Mouse (Mus musculus) left cerebral cortex, postnatal 25 days (tissue): ENCODE data around the gene Thsd7b. TPM values are rescaled to one million over a fixed set of nuclear protein-coding genes. Genes with fewer than 3 reads are reported as not detected.
A peak's percentile ranks its signal among the peaks of the same experiment; 100 is the strongest.

ENCODE experiments used
- DNase-seq, 2 experiments: peaks; one replicate each; pipeline ENCODE4 v3.0.0; 2022; ENCODE audit warnings: low spot score in 2 of 2, mixed read lengths in 1 of 2
- intact Hi-C: fragments of 180-260 bp; cut with DNase I; formaldehyde crosslinking; loops from one replicate; pipeline ENCODE4 v1.15.1; 2025
- total RNA-seq, 2 experiments: library from RNA; stranded (reverse); gene quantifications; 2 replicates each; pipeline ENCODE4 v1.2.3; 2021

Gene Thsd7b
- total RNA-seq, 2 experiments from 2014 or later, result 7.9 to 9.4 TPM

DNA sequence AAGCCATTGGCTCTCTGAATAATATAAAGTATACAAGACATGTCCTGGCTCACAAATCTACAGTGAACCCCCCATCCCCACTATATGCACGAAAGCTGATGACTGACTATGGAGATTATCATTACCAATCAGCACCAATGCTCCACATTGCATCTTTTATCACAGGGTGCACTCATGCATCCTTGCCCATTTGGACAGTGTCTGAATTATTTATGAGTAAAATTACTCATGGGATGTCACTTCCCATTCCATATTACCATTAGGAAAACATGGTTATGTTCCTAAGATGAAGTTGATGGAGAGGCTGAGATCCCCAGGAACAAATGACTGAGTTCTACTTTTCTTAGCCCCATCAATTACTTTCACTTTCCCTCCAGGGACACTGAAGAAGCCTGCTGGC is 220.8 kb downstream of the Thsd7b start:
- no peak for DNase-seq
- intact Hi-C loops, result loop anchor here (5.0 kb wide), 1 partner anchor 698 kb away; no protein-coding TSS in a partner anchor

DNA sequence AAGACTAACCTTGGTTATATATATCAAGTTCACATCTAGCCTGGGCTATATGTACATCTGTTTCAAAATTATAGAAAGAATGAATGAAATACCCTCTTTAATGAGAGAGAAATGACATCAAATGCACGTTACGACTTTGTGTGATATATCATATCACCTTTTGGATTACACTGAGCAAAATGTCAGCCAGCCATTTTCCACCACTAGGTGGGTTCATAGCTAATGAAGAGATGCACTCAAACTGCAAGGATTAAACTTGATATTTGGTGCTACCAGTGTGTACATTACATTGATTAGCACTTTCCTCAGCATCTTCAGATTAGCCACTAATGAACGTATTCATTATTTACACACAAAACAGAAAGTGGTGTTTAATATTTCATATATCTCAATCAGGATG is 228.6 kb downstream of the Thsd7b start:
- DNase-seq, result no peak
- intact Hi-C loops, result no loop called here

DNA sequence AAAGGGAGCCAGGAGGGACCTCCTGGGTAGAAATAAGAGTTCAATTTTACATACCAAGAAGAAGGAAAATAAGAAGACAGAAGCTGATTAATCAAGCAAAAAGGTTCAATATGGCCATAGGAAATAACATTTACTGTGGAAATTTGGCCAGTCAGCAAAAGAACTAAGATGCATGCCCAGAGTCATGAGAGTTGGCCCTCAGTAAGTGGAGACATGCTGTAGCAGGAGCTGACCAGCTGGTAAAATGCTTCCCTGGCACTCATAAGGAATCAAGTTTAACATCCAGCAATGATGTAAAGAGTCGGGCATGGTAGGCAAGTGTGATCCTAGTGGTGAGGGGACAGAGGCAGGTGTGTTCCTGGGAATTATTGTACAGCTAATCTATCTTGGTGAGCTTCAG is 243.3 kb downstream of the Thsd7b start:
- intact Hi-C loops, result no loop called here
- DNase-seq, result no peak

DNA sequence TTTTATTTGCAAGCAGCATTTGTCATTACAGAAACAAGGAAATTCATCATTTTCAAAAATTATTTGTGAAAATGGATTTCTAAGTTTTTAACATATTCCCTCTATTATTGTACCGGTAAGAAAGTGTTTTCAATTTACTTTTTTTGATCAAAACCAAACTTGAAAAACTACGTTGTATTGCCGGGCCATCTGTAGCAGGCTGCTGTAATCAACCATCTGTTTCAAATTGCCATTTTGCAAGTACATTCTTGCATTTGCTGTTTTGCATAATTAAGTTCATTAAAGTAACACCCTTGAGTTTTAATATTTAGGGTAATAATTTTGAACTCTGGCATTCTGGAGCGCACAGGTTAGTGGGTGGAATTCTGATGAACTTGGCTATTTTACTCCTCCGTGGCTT is 246.6 kb downstream of the Thsd7b start:
- DNase-seq, result no peak

DNA sequence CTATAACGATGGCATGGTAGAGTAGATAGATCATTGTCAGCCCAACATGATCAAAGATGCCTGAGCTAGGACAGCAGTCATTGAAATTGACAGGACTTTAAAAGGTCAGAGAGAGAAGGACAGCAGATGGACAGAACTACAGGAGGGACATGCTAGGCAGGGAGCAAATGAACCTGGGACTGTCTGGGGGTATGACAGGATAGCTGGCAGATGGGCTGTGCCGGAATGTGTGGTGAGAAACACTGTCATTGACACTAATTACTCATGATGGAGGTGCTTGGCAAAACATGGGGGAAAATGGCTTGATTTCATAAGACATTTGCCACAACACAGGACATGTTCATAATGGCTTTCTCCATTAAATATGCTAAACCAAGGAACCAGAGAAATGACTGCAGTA is 253.9 kb downstream of the Thsd7b start:
- intact Hi-C loops, result no loop called here
- no peak for DNase-seq

More for the DNA sequence above, 246.6 kb downstream of the Thsd7b start:
- intact Hi-C loops, result no loop called here

DNA sequence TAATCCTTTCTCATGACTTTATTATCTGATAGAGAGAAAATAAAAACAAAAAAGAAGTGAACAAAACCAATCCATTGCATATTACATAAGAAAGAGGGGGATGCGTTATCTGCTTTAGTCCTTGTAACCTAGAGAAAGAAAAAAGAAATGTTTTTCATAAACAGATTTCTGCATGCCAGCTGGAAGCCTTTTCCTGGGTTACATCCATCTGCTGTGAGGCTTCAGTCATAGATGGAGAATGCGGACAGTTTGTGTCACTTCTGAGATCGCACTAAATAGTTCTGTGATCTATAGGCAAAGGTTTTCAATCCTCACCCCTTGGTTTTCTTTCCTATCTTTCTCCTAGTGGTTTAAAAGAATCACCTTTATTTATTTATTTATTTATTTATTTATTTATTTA is 259.1 kb downstream of the Thsd7b start:
- intact Hi-C loops, result no loop called here
- no peak for DNase-seq

DNA sequence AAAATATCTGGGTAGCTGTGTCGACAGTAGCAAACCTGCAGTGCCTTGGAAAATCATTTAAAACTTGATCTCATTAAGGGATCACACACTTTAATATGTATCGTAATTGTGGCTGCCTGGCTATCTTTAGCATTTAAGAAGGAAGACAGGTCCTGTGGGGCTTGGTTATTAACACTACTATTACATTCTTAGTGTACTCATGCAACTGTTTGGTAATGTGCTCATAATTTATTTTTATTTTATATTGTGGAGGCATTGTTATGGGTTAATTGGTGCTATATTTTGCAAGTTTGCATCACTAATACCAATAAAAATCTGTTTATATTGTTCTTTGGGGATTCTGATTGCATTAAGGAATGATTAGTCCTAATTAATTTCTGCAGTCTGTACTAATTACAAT is 265.4 kb downstream of the Thsd7b start:
- no peak for DNase-seq
- intact Hi-C loops, result no loop called here

DNA sequence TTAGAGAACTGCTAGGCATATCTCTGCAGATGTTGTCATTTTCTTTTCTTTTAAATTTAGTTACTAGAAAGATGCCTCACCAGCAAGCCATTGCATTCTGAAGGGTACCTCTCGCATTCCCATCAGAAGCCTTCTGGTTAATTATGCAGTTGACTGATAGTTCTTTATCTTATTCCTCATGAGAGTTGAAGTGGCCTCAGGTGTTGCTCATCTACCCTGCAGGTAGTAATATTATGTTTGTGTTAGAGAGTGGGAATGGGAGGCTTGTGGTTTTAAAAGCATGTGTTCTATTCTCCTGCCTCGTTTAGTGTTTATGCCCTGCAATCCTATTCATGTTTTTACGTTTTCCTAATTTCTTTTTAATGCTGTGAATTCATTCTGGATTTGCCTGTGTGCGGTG is 265.9 kb downstream of the Thsd7b start:
- intact Hi-C loops, result no loop called here
- DNase-seq, result no peak

DNA sequence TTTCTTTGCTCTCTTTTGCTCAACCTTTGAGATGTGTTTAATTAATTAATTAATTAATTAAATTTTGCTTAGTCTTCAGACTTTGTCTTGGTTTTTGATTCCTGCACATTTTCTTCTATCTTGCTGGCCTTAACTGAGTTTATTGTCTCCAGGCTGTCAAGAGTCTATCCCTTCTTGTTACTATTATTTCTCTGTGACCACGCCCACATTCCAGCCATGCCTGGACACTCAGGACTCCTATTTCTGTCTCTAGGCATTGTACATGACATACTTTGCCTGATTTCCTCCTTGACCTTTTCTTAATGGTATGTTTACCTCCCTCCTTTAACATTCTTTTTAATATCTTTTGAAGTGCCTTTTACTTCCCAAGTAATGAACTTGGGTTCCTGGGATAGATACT is 267.6 kb downstream of the Thsd7b start:
- DNase-seq, result no peak
- intact Hi-C loops, result no loop called here

DNA sequence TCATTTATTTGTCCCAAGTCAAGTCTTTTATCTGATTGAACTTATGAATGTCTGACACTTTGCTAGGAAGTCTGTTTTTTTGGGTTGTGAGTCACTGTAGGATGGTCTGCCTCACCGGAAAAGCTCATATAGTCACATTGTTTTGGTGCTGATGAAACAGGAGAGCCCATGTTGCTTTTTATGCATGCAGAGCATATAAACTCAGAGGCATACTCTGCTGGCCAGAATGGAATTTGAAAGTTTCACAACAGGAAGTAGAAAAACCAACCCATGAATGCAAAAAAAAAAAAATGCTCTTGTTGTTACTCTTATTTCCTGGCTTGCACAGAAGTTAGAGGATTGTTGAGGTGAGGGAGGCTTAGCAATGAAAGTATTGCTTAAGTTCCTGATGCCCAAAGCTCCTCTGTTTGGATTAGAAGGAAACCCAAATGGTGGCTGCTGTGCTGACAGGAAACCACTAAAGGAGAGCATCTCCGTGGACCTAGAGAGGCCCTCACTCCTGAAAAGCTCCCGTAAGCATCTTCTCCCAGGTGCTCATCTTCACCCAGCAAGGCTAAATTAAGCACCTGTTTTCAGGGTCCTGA is 269.6 kb downstream of the Thsd7b start:
- no peak for DNase-seq
- intact Hi-C loops, result no loop called here

DNA sequence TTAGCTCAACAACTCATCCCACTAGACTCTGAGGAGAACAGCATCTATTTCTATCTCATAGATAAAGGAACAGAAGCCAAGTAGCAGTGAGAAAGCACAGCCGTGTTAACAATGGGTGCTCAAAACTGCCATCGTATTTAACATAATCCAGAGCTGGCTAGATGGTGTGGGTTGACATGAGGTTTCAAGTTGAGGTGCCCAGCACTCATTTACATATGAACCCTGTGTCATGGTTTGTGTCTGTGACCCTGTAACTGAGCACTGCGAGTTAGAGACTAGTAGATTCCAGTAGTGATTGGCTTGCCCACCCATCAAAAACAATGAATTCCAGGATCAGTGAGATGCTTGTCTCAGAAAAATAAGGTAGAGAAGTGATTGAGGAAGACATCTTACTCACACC is 270.1 kb downstream of the Thsd7b start:
- no peak for DNase-seq
- intact Hi-C loops, result no loop called here

DNA sequence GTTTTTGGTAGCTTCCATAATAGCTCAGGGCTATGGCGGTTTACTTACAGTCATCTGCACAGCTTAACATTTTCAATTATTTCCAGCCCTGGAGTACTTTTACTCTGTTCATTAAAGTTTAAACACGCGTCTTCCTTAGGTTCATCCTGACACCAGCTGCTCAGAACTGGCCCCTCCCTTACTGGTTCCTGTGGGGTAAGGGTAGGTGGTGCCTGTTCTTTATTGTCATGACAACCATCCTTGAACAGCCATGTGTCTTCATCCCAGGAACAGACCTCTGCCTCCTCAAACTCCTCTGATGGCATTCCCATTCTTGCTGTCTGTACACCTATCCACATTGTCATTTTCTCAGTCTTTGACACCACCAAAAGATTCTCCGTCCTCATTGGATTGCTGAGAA is 285.0 kb downstream of the Thsd7b start:
- intact Hi-C loops, result no loop called here
- DNase-seq, result no peak

DNA sequence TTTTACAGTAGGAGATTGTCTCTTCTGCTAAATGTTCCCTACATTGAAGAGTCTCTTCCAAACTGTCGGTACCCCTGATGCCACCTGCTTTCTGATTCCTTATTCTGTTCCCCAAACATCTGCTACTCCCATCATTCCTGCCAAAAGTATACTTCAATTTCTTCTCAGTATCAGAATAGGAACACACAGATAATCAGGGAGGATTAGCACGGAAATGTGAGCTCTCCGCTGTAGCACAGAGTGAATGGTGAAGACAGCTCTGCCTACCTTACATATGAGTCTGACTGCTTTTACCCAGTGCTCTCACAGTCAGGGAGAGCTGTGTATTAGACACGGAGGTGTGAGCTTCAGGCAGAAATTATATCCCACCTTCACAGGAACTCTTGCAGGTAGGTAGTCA is 286.0 kb downstream of the Thsd7b start:
- intact Hi-C loops, result no loop called here
- peak in 1 of 2 experiments; percentile 35 for DNase-seq

DNA sequence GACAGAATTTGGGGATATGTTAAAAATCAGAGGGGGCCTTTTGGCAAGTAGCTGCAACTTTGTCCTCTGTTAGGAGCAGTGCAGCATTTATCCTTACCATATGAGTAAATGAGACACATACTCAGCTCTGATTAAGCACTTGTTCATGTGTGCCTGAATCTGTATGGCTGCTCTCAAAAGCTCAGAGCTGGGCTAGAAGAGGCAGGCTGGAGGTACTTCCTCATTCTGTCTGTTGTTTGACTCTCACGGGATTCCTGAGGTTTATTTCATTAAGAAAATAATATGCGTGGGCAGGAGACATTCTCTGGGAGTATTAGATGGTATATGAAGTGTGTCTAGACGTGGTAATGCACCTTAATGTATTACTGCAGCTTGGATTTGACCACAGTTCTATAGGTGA is 286.7 kb downstream of the Thsd7b start:
- intact Hi-C loops, result no loop called here
- no peak for DNase-seq

DNA sequence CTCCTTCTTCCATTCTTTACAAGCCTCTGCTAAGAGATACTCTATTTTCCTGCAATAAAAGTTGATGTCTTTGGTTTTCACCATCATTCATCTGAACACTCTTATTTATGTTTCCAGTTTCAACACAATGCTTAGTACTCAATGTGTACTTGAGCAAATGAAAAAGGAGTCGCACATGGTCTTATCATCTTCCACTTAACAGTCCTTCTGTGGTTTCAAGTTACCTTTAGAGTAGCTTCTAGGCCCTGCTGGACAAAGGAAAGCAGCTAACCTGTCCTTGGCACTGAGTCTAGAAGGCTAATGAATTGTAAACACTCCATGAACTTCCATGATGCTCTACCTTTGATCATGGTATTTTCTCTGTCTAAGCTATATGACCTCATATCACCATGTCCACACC is 289.6 kb downstream of the Thsd7b start:
- DNase-seq, result no peak
- intact Hi-C loops, result no loop called here

DNA sequence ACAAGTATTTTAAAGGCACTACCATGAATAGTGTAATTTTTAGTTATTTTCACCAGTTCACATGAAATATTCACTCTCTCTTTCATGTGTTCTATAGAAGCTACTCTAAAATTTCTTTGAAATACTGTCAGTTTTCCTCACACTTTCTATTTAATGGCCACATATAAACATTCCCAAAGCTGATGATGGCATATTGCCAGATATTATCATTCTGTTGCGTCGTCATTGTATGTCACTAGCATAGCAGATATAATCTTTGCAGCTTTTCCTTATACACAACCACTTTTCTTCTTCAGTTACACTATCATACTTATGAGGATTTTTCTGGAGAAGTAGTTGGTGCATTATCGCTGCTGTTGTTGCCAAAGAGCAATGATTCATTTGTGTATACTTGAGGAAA is 297.4 kb downstream of the Thsd7b start:
- DNase-seq, result no peak
- intact Hi-C loops, result no loop called here

DNA sequence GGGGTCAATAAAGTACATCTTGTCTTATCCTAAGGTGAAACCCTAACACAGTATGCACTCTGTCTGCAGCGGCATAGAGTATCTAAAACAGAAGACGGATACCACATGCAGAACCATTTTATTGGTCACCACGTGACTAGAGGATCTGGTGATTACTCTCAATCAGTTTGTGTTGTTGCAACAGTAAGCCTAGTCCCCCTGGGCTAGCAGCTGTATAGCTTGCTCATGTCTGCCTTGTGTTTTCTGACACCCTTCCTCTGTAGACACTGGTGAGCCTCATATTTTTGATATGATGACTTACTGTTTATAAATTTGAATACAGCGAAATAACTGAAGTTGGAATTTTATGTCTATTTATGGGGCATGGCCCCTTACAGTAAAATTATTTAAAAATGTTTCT is 306.9 kb downstream of the Thsd7b start:
- DNase-seq, result no peak
- intact Hi-C loops, result no loop called here

DNA sequence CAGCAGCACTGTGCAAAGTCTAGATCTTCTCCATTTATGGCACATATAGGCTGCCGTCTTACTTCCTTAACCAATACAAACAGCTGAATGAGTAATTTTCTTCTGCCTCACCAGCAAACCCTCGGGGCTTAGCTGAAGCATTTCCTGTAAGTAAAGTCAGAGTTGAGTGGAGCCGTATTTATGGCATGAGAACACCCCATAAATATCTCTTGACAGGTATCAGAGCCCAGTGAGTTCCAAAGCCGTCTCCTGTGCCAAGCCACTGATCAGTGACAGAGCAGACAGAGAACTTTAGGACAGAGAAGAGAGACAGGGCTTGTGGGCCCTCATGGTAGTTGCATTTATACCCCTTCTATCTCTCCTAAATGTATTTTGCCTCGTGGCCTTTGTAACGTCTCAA is 313.5 kb downstream of the Thsd7b start:
- no peak for DNase-seq
- intact Hi-C loops, result no loop called here

DNA sequence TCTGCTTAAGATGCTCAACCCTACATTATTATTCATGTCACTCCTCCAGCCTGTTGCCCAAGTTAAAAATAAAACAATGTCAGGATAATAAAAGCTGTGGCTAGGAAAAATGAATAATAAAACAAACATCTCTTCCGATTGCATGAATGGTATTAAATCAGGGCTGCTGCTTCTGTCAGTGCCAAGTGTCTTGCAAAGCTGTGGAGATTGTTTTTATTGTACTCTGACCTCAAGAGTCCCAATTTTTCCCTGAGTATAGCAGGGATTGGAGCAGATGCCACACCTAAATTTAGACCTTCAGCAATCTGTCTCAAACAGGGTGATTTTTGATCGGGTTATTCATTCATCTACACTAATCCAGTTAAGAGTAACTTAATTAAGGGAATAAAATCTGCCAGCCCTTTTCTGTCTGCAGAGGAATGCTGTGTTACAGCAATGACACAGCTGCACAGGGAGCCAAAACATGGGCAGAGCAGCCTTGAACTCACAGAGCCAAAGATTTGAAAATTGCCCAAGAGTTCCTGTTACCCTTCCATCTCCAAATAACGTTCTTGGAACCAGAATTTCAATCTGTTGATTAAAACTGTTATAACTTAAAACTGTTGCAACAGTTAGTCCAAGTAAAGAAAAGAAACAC is 316.4 kb downstream of the Thsd7b start:
- intact Hi-C loops, result no loop called here
- DNase-seq, result no peak

DNA sequence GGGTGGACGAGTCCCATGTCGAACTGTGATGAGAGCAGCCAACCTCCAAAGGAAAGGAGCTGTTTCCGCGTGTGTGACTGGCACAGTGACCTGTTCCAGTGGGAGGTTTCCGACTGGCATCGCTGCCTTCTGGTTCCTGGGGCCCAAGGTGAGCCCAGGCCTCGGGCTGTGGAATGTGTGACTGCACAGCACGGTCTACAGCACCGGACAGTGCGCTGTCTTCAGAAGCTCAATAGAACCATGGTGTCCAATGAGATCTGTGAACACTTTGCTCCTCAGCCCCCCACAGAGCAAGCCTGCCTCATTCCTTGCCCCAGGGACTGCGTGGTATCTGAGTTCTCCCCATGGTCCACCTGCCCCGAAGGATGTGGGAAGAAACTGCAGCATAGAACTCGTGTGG is 322.3 kb downstream of the Thsd7b start:
- intact Hi-C loops, result no loop called here

DNA sequence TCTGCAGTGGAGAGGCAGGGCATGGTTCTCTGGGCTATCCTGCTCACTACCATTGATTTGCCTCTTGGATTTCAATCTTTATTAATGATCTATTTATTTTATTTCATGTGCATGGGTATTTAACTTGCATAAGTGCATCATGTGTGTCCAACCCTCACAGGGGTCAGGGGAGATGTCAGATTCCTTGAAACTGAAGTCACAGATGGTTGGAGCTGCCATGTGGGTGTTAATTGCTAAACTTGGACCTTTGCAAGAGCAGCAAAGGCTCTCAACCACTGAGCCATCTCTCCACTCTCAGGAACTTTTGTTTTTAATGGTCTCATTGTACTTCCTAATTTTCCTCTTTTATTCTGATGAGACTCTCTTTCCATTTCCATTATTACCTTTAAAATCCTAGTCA is 327.8 kb downstream of the Thsd7b start:
- DNase-seq, result no peak
- intact Hi-C loops, result no loop called here

More for the DNA sequence above, 322.3 kb downstream of the Thsd7b start:
- no peak for DNase-seq

DNA sequence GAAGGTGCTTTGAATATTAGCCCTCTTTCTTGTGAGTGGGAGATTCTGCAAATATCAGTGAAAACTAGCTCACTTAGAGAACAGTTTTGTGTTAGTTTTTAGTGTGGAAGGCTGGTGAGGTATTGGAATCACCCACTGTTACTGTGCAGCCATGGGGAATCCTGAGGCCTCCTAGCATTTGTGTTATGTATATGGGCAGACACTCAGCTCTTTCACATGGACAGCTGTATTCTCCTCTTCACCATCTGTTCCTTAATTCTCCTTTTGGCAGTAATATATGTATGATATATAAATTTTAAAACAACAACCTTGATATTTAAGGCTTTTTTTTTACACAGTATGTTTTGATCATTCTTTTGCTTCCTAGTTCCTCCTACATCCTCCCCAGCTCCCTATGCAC is 329.2 kb downstream of the Thsd7b start:
- DNase-seq, result peak; percentile 31 to 84
- intact Hi-C loops, result loop anchor here (1.0 kb wide), 1 partner anchor 118 kb away; no protein-coding TSS in a partner anchor
